Mouse (Mus musculus): ENCODE results near the gene Ugt1a6a.

Ugt1a6a gene

DNA sequence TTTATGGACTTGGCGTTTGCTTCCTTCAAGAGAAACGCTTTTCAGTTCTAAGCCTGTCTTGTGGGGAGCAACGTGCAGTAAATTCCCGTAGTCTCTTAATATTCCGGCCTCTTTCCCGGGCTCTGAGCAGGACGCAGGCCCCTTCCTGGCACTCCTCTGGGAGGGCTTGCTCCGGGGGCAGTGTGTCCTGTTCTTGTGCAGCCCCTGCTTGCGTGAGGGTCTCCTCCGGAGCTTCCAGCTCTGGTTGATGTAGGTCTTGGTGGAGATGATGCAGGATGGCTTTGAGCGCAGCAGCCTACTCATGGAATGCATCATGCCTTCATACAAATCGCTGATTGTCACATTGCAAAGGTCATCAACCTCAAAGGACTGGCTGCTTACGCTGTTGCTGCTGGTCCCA, 131.5 kb downstream of the Ugt1a6a start:
- no peak for DNase-seq (ENCODE audit: low read depth, low spot score)

DNA sequence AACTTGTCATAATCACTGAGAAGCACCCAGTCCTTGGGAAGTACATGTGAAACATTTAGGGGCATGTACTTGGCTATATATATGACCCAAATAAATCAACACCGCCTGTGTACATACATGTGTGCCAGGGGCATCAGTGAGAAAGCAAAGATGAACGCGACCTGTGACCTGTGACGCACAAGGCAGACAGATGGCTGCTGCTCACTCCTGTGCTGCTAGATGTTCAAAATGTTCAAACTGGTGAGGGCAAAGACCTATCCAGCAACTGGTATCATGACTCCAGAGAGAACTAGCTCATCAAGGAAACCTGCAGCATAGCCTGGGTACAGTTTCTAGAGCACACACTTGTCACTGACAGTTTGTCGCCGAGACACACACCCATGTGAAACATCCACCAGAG, 132.9 kb downstream of the Ugt1a6a start:
- DNase-seq (ENCODE audit: low read depth, low spot score): no peak

DNA sequence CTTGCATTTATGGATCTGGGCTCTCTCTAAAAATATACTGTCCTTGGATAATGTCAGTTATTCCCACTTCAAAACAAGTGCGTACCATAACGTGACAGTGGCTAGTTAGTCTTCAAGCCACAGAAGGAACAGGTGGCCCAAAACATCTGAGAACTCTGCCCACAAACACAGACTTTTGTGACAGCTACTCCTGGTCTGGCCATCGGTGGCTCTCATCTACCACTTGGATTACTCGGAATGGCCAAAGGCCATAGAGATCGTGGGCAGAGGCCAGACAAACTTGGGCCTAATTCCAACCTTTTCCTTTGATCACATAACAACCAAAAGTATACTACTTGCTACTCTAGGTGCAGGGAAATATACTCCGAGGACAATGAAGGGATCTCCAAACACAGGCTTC, 133.5 kb downstream of the Ugt1a6a start:
- DNase-seq (ENCODE audit: low read depth, low spot score): no peak
